Mouse (Mus musculus): Measurements from ENCODE around the gene Cadm4. TPM values are rescaled to one million over a fixed set of nuclear protein-coding genes. Genes with fewer than 3 reads are reported as not detected.
"Not testable (repeated sequence)": the region's sequence is repeated elsewhere in the genome, so short reads cannot be mapped to it uniquely, and the experiment has no call there.

Cadm4 gene
- total RNA-seq, 2 experiments from 2014 or later, result 5.3 to 17.7 TPM

GRCm38 (mm10) chr7:24486654-24487130, 4.9 kb downstream of the Cadm4 start:
- no peak for DNase-seq
- intact Hi-C loops (cut with DNase I; ENCODE audit: low total_unique reads), result no loop called here

DNA sequence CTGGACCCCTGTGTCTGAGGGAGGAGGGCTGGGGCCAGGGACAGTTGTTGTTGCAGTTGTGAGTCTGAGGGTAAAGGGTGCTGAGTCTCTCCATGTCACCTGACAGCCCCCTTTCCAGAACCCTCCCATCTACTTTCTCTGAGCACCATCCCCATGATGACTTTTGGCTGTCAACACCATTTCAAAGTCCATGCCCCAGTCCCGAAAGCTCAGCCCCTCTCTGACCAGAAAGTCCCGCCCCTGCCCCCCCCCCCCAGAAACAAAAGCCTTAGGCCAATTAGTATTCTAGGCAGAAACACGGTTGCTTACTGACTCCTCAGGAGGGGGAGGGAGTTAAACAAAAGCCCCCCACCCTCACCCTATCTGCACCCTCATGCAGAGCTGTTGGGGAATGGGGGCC, 5.6 kb downstream of the Cadm4 start:
- intact Hi-C loops (cut with DNase I; ENCODE audit: low total_unique reads), result no loop called here
- DNase-seq, result no peak

- intact Hi-C loops (cut with DNase I; ENCODE audit: low total_unique reads), result no loop called here
- no peak for DNase-seq
These were observed 6.5 kb downstream of the Cadm4 start for GRCm38 (mm10) chr7:24488303-24488702.

DNA sequence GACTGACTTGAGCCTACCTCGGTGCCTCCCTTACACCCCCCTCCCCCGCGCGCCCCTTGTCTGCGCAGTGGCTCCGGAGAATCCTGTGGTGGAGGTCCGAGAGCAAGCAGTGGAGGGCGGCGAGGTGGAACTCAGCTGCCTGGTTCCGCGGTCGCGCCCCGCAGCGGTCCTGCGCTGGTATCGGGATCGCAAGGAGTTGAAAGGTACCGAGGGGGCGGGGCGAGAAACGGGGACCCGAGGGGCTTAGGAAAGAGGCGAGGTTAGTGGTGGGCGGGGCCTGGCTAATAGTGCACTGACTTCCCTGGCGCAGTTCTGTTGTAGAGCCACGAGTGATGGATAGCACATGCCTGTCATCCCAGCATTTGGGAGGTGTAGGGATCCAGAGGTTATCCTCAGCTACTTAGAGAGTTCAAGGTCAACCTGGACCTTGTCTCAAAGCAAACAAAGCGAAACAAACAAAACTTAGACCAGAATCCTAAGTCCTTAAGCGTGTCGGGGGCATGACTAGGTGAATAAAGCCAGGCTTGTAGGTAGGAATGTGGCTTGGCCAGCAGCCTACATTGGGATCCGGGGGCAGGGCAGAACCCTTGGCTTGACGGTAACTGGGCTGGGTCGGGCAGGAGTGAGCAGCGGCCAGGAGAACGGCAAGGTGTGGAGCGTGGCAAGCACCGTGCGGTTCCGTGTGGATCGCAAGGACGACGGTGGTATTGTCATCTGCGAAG, 18.2 kb downstream of the Cadm4 start:
- intact Hi-C loops (cut with DNase I; ENCODE audit: low total_unique reads), result no loop called here
- no peak for DNase-seq

GRCm38 (mm10) chr7:24500929-24501328, 19.1 kb downstream of the Cadm4 start:
- no peak for DNase-seq
- intact Hi-C loops (cut with DNase I; ENCODE audit: low total_unique reads), result no loop called here

GRCm38 (mm10) chr7:24501492-24501891, 19.7 kb downstream of the Cadm4 start:
- no peak for DNase-seq
- intact Hi-C loops (cut with DNase I; ENCODE audit: low total_unique reads), result no loop called here

GRCm38 (mm10) chr7:24504004-24504403, 22.2 kb downstream of the Cadm4 start:
- no peak for DNase-seq
- intact Hi-C loops (cut with DNase I; ENCODE audit: low total_unique reads), result no loop called here

GRCm38 (mm10) chr7:24504868-24505267, 23.0 kb downstream of the Cadm4 start:
- intact Hi-C loops (cut with DNase I; ENCODE audit: low total_unique reads), result no loop called here

DNA sequence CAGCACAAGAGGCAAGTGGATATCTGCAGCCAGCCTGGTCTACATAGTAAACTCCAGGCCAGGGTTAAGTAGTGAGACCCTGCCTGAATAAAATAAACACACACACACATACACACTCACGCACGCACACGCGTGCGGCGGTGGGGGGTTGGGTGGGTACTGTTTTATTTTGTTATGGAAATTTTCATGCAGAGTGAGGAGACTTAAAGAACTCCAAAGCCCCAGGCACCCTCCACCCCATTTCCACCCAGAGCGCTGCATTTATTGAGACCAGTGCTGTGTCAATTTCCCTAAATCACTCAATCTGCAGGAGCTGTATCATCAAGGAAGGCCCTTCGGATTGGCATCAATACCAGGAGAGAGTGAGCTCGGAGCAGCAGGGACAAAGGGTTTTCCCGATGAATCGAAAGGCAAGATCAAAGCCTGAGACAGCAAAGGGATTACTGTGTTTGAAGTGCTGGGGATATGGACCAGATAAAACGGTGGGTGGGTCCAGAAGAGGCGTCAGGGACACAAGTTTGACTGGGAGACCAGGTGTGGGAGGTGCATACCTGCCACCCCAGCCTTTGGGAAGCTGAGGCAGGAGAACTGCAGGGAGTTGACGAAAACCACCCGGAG, 23.7 kb downstream of the Cadm4 start:
- intact Hi-C loops (cut with DNase I; ENCODE audit: low total_unique reads), result no loop called here
- DNase-seq, result no peak

More at GRCm38 (mm10) chr7:24504868-24505267, 23.0 kb downstream of the Cadm4 start:
- DNase-seq, result no peak

- no peak for DNase-seq
- intact Hi-C loops (cut with DNase I; ENCODE audit: low total_unique reads), result no loop called here
These were observed 24.2 kb downstream of the Cadm4 start for GRCm38 (mm10) chr7:24506065-24506459.

DNA sequence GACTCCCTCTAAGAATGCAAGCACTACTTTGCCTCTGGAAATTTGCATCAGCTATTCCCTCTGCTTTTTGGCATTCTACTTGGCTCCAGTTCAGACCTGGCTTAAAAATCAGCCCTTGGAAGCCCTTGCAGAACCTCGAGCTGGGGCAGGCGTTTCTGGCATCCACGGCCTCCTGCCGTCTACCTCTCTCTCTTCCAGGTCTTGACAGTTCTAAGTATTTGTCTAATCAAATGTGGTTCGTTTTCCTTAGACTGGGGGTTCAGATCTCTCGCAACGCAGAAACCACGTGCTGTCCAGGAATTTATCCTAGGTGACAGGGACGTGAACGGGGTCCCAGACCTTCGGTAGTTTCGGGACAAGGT, 24.6 kb downstream of the Cadm4 start:
- intact Hi-C loops (cut with DNase I; ENCODE audit: low total_unique reads), result no loop called here
- peak; percentile 57 for DNase-seq

DNA sequence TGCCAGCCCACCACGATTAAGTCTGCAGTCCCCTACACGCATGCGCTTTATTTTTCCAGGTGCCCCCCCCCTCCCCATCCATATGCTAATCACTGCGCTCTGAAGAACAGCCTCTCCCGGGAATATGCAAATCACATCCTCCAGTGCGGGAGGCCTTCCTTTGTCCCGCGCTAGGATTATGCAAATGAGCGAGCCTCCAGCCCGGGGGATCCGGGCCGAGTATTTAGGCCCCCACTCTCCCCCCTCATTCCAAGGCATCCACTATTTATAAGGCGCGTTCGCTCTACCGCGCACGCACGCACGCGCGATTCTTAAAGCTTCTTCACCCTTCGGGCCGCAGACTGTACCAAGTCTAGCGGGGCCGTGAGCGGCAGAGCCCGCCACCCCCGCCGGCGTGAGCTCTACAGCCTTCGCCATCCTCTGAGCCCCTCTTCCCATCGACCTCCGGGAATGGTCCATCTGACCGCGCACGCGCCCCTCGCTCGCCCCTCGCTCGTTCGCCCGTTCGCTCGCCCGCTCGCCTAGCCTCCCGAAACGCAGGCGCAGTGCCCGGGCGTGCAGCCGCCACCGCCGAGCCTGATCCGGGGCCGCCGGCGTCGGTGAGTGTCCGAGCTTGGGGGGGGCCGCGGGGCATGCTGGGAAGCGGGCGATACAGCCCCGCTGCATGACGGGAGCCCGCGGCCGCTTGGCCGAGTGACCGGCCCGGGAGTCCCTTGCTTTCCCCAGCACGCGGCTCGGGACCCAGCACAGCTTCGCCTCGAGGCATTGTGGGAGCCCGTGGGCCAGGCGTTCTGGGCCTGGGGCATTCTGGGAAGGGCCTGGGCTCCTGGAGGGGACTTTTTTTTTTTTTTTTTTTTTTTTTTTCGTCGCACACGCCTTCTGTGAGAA, 25.3 kb downstream of the Cadm4 start, which contains the start of gene Zfp428:
Gene Zfp428, plus strand, starts transcription at position 169 of the 888 bp plus-strand sequence.
- DNase-seq, result peak; percentile 94
- intact Hi-C loops (cut with DNase I; ENCODE audit: low total_unique reads), result no loop called here

- DNase-seq, result no peak
- intact Hi-C loops (cut with DNase I; ENCODE audit: low total_unique reads), result no loop called here
These were observed 25.9 kb downstream of the Cadm4 start for GRCm38 (mm10) chr7:24507726-24508114.

GRCm38 (mm10) chr7:24512355-24512754, 30.5 kb downstream of the Cadm4 start, which contains the start of gene AC161166.1:
Gene AC161166.1 (minus strand): TSS chr7:24512455.
- intact Hi-C loops (cut with DNase I; ENCODE audit: low total_unique reads), result loop anchor here (10.0 kb wide), 1 partner anchor 52 kb away; no protein-coding TSS in a partner anchor
- no peak for DNase-seq

GRCm38 (mm10) chr7:24516319-24516718, 34.5 kb downstream of the Cadm4 start:
- DNase-seq, result not testable (repeated sequence)
- intact Hi-C loops (cut with DNase I; ENCODE audit: low total_unique reads), result loop anchor here (10.0 kb wide), 1 partner anchor 48 kb away; no protein-coding TSS in a partner anchor

GRCm38 (mm10) chr7:24517077-24517476, 35.3 kb downstream of the Cadm4 start:
- intact Hi-C loops (cut with DNase I; ENCODE audit: low total_unique reads), result loop anchor here (10.0 kb wide), 1 partner anchor 48 kb away; no protein-coding TSS in a partner anchor
- DNase-seq, result no peak

GRCm38 (mm10) chr7:24517654-24518053, 35.8 kb downstream of the Cadm4 start:
- DNase-seq, result no peak
- intact Hi-C loops (cut with DNase I; ENCODE audit: low total_unique reads), result loop anchor here (1.0 to 10.0 kb wide), 2 partner anchors 25 to 47 kb away; no protein-coding TSS in a partner anchor

GRCm38 (mm10) chr7:24519130-24519529, 37.3 kb downstream of the Cadm4 start:
- no peak for DNase-seq
- intact Hi-C loops (cut with DNase I; ENCODE audit: low total_unique reads), result loop anchor here (10.0 kb wide), 1 partner anchor 46 kb away; no protein-coding TSS in a partner anchor

DNA sequence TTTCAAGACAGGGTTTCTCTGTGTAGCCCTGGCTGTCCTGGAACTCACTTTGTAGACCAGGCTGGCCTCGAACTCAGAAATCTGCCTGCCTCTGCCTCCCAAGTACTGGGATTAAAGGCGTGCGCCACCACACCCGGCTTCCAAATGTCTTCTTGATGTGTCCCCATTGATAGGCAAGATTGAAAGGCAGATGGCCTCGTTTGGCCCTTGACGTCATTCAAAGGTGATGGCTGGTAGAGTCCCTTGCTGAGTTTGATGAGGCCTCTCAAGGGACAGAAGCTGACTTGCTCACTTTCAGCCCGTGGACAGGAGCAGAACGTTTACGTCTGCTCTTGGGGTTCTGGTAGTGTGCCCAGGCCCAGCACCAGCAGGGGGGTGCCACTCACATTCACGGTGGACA, 38.2 kb downstream of the Cadm4 start:
- DNase-seq; intact Hi-C loops (cut with DNase I; ENCODE audit: low total_unique reads): not testable (repeated sequence)

GRCm38 (mm10) chr7:24522805-24523204, 41.0 kb downstream of the Cadm4 start:
- intact Hi-C loops (cut with DNase I; ENCODE audit: low total_unique reads), result no loop called here
- no peak for DNase-seq
